Mouse (Mus musculus): Measurements from ENCODE around the gene Ociad2.

- no peak for TF ChIP-seq GATA1 (IDR thresholded peaks at IDR 0.05; ENCODE audit: low read length)
- TF ChIP-seq TAL1 (IDR thresholded peaks at IDR 0.05; ENCODE audit: low read length), result no peak
Measured at GRCm38 (mm10) chr5:73345254-73345653, 4.4 kb upstream of the Ociad2 start.
